Mouse (Mus musculus) neural tube, embryonic 10.5 days (tissue): ENCODE data around the gene Gpr152.
A peak's percentile ranks its signal among the peaks of the same experiment; 100 is the strongest.

Experiments
- DNase-seq: peaks from one replicate; pipeline ENCODE4 v3.0.0-alpha.2; 2017; ENCODE audit warnings: low spot score; ENCODE audit errors: extremely low spot score

The Gpr152 gene

DNA sequence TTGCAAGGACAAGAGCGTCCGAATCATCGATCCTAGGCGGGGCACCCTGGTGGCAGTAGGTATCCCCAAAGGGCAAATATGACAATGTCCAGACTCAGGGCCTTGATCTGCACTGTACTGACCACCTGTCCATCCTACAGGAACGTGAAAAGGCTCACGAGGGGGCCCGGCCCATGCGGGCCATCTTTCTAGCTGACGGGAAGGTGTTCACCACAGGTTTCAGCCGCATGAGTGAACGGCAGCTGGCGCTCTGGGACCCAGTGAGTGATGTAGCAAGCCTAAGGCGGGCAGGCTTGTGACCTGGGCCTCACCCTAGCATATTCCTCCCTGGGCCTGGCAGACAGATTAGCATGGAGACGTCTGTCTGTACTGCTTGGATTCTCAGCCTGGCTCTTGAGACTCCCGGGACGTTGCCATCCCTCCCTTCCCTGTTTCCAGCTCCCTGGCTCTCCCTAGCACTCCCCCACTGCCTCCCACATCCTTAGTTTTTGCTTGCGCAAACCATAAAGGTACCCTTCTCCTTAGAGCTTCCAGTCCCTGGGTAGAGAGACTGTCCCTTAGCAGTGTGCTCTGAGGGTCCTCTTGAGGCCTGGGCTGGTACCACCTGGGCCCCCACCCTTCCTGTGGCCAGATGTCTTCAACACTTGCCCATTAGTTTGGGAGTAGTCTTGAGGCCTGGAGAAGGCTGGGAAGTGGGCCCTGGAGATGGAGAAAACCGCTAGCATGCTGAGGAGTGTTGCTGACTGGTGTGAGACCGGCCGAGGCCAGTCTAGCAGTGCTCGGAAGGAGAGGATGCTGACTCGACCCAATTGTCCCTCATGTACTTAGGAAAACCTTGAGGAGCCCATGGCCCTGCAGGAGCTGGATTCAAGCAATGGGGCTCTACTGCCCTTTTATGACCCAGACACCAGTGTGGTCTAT, 11.2 kb downstream of the Gpr152 start:
- DNase-seq = no peak

DNA sequence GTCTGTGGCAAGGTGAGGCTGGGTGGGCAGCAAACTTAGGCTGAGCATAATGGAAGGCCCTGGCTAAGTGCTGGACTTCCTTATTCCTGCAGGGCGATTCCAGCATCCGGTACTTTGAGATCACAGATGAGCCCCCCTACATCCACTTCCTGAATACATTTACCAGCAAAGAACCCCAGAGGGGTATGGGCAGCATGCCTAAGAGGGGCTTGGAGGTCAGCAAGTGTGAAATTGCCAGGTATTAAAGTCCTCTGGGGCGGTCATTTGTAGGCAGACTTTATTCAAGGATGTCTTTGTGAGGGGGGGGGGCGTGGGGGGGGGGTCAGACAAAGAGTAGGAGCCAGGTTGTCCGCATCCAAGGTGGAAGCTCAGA, 11.9 kb downstream of the Gpr152 start:
- DNase-seq = no peak

DNA sequence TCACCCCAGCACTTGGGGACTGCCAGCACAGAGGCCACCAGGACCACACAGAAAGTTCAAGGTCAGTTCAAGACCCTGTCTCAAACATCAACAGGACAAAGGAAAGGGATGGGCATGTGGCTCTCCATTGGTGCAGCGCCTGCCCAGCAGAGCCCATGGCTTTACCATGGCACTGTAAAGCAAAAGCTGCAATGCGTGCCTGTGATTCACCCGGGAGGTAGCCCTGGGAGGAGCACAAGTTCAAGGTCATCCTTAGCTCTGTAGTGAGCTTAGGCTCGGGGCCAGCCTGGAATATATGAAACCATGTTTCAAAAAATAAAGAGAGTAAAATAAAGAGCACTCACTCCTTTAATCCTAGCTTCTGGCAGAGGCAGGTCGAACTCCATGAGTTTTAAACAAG, 12.3 kb downstream of the Gpr152 start:
- DNase-seq = no peak

DNA sequence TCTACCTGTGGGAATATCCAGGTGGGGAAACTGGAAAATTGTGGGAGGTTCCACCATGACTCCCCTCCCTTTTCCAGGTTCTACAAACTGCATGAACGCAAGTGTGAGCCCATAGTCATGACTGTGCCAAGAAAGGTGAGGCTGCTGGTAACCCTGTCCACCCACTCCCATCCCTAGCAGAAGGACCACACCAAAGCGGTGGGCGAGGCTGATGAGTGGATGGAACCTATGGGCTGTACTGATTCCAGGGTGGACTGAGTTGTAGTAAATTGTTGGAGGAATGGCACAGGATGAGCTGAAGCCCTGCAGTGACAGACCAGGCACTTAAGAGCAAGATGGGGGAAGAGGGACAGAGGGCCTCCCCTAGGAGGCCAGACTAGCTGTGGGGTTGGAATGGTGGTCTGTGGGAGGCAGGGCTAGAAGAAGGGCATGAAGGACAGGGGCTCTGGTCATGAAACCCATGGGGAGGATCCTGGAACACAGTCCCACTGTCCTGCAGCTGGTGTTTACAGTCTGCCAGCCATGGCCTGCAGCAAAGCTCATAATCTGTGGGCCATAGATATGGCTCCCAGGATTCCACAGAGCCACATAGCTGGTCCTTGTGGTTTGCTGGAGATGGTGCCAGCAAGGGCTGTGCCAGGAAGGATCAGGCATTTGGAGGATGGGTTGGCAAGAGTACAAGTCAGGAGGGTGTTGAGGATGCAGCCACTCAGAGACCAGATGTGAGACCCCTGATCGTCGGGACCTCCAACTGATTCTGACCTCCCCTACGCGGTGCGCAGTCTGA, 13.1 kb downstream of the Gpr152 start:
- DNase-seq = no peak

DNA sequence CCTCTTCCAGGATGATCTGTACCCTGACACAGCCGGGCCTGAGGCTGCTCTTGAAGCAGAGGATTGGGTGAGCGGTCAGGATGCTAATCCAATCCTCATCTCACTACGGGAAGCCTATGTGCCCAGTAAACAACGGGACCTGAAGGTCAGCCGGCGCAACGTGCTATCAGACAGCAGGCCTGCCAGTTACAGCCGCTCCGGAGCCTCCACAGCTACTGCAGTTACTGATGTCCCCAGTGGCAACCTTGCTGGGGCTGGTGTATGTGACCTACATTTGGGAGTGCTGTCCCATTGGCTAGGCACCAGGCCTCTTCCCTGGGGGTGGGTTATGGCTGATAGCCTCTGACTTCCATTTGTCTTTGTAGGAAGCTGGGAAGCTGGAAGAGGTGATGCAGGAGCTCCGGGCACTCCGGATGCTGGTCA, 13.7 kb downstream of the Gpr152 start, which contains the start of gene Ptprcap:
TSS of gene Ptprcap (plus strand) at position 373 of the 423 bp plus-strand sequence.
- no peak for DNase-seq

DNA sequence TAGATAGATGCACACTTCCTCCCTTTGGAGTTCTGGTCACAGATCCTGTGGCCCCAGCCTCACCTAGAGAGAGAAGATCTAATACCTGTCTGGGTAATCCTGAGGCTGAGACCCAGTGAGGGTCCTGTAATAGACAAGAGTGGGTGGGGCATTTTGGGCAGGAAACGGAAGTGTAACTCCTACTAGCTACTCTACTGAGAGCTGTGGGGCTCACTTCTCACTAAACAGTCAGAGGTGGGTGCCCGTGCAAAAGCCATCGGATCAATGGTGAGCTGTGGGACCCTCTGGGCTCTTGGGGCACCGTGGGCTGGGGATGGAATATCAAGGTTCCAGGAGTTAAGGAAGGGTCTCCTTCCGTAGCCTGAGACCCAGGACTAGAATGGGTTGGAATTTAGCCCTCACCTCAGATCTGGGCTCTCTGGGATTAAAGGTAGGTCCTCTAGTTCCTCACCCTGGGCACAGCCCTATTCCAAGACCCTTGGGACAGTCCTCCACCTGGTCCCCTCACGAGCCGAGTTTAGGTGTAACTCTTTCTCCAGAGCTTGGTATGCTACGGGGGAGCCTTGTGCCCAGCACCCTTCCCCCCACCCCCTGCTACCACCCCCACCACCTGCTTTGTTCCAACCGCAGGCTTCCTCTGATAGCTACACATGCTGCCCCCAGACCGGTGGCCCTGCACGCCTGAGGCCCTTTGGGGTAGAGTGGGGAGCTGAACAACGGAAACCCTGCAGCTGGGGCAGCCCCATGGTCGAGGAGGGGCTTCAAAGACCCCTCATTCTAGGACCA, 15.0 kb downstream of the Gpr152 start:
- no peak for DNase-seq

DNA sequence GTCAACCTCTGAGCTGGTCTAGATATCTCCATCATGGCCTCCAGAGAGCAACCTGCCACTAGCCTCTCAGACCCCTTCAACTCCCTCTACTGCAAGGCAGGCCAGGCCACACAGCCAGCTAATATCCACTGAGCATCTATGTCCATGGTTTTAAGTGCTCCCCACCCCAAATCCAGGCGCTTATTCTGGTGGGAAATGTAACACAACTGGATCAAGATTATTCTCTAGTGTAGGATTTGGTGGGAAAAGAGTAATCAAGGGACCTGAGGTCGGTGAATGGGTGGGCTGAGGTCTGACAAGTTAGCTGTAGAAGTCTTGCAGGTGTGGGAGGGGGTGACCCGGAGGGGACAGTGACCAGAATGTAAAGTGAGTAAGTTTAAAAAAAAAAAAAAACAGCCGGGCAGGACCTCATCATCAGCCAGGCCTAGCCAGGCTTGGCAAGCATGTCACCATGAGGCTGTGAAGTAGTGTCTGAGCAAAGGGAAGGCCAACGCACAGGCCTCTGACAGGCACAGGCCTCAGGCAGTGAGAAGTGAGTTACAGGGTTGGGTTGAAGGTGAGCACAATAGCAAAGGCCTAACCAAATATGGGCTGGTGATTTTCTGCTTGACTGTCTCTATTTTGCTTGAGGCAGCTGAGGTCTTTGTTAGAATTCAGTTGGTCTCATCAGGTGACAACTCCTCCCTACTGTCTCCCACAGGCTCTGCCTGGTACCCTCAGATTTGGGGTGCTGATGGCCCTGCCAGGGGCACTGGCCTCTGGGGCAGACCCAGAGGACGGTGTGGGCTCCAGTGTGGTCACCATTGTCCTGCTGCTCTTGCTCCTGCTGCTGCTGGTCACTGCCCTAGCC, 15.9 kb downstream of the Gpr152 start:
- no peak for DNase-seq

DNA sequence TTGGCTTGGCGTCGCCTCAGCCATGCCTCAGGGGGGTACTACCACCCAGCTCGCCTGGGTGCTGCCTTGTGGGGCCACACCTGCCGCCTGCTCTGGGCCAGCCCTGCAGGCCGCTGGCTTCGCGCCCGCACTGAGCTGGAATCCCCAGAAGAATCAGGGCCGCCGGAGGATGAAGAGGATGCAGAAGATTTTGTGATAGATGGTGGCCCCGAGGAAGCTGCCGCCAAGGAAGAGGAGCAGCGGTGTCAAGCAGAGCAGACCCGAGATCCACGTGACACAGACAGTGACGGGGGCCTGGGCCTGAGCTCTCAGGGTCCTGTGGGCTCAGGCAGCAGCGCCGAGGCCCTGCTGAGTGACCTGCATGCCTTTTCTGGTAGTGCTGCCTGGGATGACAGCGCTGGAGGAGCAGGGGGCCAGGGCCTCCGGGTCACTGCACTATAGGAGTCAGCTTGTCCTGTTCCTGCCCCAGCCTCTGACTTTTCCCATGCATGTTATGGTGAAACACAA, 16.5 kb downstream of the Gpr152 start:
- DNase-seq = no peak

DNA sequence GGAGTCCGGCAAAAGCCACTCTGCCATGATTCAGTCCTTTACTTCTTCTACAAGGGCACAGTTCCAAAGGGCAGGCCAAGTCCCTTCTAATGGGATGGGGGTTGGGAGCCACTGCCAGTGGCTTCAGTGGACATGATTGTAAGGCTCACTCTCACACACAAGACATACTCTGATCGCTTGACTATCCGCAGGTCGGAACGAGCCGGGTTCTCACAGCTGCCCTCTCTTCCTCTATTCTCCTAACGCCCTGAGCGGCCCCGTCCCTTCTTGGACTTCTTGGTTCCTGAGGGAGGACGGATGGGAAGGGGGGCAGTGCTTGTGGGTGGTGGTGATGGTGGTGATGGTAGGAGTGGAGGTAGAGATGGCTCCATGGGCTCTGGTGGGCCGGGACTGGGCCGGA, 17.2 kb downstream of the Gpr152 start:
- no peak for DNase-seq

DNA sequence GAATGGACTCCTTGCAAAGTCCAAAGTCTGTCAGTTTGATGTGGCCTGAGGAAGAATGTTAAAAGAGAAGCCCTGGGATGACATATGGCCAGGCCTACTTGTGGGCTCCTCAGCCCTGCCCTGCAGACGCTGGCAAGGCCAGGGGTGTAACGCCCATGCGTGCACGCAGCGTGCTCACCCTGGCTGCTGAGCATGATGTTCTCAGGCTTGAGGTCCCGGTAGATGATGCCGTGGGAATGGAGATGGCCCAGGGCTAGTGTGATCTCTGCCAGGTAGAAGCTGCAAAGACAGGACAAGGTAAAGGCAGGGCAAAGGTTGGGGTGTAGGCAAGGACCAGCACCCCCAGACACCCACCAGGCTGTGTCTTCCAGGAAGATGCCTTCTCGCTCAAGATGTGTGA, 19.5 kb downstream of the Gpr152 start:
- DNase-seq = no peak

DNA sequence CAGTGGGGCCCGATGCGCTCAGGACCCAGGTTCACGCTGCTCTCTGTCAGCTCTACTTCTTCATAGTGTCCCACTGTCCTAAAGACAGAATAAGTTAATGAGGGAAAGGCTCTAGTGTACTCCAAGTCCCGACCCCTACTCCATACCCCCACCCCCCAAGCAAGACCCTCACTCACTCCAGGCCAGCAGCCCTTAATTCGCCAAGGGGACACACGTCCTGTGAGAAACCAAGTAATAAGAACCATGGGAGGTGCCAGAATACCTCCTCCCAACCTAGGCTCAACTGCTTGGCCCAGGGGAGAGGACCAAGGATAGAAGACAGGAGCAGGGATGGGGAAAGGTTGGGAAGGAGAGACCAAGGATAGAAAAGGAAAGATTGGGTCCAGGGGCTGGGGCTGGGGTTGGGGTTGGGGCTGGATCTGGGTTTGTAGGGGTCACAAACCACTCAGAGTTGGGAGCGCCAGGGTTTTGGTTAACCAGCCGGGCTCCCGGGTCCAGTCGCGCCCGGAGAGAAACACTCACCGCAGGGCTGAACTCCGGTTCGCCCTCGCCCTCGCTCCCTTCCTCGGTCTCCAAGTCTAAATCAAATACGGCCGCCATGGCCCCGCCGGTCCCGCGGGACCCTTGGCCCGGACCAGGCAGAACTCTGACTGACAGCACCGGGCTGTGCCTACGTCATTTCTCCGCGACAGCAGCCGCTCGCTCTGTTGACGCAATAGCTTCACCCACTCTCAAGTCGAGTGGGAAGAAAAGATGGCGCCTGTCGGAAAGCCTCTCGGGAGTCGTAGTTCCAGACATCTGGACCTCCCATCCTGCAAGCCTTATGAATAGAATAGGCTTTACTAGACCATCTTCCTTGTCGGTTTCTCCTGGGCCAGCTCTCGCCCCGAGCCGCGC, 23.3 kb downstream of the Gpr152 start, which contains the start of gene Rps6kb2:
TSS of gene Rps6kb2 (minus strand) at position 709 of the 897 bp plus-strand sequence.
- DNase-seq = peak; percentile 95

DNA sequence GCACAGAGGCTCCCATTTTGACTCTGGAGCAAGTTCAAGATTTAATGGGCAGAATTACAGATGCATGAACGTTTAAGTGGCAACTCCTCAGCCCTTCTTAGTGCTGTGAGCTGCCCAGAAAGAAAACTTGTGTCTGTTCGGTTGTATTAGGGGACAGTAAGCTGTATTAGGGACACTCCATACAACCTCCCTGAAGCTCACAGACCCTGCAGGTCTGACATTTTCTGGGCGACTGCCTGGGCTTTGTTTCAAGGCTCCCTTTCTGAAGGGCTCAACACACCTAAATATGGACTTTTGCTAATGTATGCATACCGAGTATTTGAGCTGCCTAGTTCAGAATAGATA, 23.9 kb downstream of the Gpr152 start:
- DNase-seq = no peak

DNA sequence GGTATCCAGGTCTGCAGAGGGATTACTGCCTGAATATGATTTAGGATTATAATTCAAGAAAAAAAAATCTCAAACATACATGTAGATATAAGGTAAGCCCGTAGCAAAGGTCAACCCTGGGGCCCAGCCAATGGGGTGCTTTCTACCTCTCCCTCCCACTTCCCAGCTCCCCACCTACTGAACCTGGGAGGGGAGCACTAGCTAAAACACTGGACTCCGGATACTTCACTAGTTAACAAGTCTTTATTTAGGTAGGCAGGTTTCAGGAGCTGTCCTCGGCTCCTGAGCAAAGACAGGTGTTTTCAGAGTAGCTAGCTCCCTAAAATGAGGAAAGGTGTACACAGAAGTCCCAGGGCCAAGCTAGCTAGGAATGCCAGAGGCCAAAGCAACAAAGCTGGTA, 24.5 kb downstream of the Gpr152 start:
- no peak for DNase-seq

DNA sequence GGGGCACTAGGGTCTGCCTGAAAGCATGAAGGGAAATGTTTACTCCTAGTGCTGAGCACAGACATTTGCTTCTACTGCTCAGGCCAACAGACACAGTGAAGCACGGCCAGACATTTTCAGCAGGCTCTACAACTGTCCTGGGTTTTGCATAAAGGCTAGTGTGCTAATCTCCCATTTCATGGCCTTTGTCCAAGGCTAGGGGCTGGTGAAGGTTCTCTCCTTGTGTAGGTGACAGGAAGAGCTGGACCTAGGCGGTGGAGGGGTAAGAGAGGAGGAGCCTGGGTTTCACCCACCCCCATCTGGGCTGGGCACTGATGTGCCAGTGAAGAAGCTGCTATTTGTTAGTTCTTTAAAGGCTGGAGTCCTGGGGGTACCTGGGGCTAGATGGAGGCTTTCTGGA, 25.1 kb downstream of the Gpr152 start:
- no peak for DNase-seq

DNA sequence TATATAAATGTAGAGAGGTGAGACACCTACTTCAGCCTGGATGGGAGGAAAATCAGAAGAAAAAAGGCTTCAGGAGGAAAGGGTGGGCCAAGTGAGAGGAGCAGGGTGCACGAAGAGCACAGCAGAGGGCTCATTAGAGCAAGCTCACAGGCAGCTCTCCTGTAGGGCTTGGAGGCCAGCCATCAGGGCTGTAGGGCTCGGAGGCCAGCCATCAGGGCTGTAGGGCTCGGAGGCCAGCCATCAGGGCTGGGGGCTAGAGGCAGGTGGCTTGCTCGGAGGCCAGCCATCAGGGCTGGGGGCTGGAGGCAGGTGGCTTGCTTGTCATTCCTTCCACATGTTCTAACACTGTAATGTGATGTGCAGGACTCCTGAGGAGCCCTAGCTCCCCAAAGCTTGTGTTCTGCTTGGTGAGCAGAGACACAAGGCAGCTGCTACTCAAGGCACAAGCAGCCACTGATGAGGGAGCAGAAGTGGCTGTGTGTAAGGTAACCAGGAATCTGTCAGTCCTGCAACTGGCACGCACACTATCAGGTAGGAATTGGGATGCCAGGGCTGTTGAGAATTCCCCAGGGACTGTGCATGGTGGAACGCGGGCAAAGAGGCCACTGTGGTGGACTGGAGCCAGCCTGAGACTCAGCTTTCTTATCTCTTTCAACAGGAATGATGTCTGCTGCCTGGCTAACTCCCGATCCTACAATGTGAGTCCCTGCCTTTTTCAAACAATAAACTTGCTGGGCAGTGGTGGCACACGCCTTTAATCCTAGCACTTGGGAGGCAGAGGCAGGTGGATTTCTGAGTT, 27.3 kb downstream of the Gpr152 start:
- no peak for DNase-seq

DNA sequence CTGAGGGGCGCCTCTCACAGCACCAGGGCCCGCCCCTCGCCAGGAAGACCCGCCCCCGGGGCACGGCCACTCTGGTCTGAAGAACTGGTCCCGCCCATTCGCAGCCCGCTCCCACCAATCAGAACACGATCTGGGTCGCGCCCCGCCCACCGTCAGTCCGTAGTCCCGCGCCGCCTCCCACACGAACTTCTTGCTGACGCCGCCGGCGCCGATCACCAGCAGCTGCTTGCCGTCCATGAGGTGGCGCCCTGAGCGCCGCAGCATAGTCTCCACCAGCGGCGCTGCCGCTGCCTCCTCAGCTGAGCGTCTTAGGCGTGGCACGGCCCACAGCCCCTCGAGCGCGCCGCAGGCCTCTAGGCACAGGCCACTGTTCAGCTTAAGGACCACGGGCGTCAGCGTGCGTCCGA, 29.8 kb downstream of the Gpr152 start:
- peak; percentile 99 for DNase-seq

DNA sequence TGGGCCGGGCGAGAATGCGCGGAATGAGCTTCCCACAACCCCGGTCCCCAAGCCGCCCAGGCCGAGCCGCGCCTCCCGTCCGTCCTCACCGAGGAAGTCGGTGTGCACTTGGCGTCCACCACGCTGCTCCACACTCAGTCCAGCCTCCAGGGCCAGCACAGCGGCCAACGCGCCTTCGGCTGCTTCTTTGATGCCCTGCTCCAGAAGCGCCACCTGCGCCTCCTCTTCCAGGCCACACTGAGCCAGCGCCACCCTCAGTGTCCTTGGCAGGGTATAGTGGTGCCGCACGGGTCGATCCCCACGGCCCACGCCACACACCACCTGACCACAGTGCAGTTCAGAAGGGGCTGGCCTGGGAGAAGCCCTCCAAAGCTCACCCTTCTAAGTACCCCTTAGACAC, 30.2 kb downstream of the Gpr152 start:
- no peak for DNase-seq

DNA sequence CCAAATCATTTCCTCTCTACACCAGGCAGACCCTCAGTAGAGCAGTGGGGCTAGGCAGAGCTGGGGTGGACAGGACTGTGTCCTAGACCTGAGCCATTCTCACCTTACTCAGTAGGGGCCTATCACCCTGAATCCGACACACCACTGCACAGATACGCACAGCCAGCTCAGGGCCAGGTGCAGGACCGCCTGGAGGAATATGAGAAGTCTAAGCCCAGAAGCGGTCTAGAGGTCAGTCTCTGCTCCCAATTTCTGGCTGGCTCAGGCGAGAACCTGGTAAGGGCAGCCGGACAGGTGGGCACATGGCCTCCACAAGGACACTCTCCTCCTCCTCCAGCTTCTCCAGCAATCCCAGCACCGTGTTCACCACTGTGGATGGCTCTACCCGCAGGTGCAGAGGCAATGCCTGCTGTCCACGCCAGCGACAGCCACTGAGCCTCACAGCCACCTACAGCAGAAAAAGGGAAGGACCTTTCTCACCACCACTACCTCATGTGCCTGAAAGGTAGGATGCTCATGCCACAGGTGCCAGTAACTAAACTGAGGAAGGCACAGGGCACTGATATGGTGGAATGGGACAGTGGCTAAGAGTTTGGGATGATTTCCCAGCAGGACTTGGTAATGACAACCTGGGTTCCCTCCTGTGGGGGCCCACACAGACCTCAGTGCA, 31.3 kb downstream of the Gpr152 start:
- DNase-seq = no peak
